Mouse (Mus musculus) neural tube, embryonic 14.5 days (tissue): Measurements from ENCODE around the gene Acbd3. TPM values are rescaled to one million over a fixed set of nuclear protein-coding genes. Genes with fewer than 3 reads are reported as not detected.
A peak's percentile ranks its signal among the peaks of the same experiment; 100 is the strongest.

Experiments used
- ATAC-seq: fragments of 200-750 bp; cut with Nextera tagmentation; 2 replicates; pipeline ENCODE4 v1.8.0; 2017; ENCODE audit warnings: low read depth, mild to moderate bottlenecking, moderate TSS enrichment, moderate library complexity
- H3K27ac ChIP-seq: fragments of 300-500 bp; sonication (generic); 2 replicates; pipeline ENCODE4 v1.5.1; 2014; ENCODE audit warnings: low read depth, mild to moderate bottlenecking, control low read depth, low read length, moderate library complexity, mixed read lengths
- H3K27me3 ChIP-seq: fragments of 300-500 bp; sonication (generic); 2 replicates; pipeline ENCODE4 v1.6.1; 2014; ENCODE audit warnings: low read length; ENCODE audit not compliant: control insufficient read depth, insufficient read depth
- H3K36me3 ChIP-seq: fragments of 300-500 bp; sonication (generic); 2 replicates; pipeline ENCODE4 v1.6.1; 2014; ENCODE audit warnings: low read length, mixed read lengths; ENCODE audit not compliant: control insufficient read depth, insufficient read depth
- H3K4me1 ChIP-seq: fragments of 300-500 bp; sonication (generic); 2 replicates; pipeline ENCODE4 v1.6.1; 2014; ENCODE audit warnings: low read length; ENCODE audit not compliant: control insufficient read depth, insufficient read depth
- H3K4me2 ChIP-seq: fragments of 300-500 bp; sonication (generic); 2 replicates; pipeline ENCODE4 v1.6.1; 2014; ENCODE audit warnings: mild to moderate bottlenecking, low read depth, low read length, control low read depth
- H3K4me3 ChIP-seq: fragments of 300-500 bp; sonication (generic); 2 replicates; pipeline ENCODE4 v1.5.1; 2014; ENCODE audit warnings: low read depth, low read length, control low read depth, mixed read lengths
- H3K9ac ChIP-seq: fragments of 300-500 bp; sonication (generic); replicated peaks from 2 replicates; pipeline ENCODE4 v1.6.1; 2014; ENCODE audit warnings: low read depth, mild to moderate bottlenecking, control low read depth, low read length, mixed read lengths
- H3K9me3 ChIP-seq: fragments of 300-500 bp; sonication (generic); 2 replicates; pipeline ENCODE4 v1.6.1; 2016; ENCODE audit warnings: low read length; ENCODE audit not compliant: control insufficient read depth
- WGBS: fragments of 180-500 bp; shearing (Covaris S2); extraction: QIAGEN DNeasy Blood & Tissue Kit; methylation state at CpG from one replicate; pipeline ENCODE4 v1.1.7; 2014; 5-methylcytosine and 5-hydroxymethylcytosine counted together
- polyA plus RNA-seq: library from polyadenylated mRNA; unstranded; fragments of >200 nt; fragmentation: Nextera tagmentation; extraction: Ambion mirVana; gene quantifications from 2 replicates; pipeline ENCODE4 v1.2.1, GENCODE M21; 2014

Acbd3 gene
- polyA plus RNA-seq, 1 experiment from 2014 or later, result 31.1 TPM

DNA sequence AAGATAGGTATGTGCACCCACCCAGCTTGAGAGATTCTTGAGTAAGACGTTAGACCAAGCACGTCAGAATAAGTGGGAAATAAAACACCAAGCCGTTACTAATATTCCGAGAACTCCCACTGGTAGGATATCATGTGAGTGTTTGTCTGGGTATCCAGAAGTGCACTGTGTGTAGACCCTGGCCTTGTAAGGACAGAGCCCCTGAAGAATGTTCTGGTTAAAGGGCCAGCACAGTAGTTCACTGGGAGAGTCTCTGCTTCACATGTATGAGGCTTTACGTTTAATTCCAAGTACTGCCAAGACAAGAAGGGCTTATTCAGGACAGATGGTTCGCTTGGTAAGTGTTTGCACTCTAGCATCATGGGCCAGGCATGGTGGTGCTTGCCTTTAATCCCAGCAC is 6.4 kb upstream of the Acbd3 start:
- no peak overlapping the region for H3K4me2 ChIP-seq
- H3K4me1 ChIP-seq, result no peaks in the 10 kb centered on the region
- no peaks in the 10 kb centered on the region for H3K27me3 ChIP-seq
- no peak overlapping the region for H3K4me3 ChIP-seq
- WGBS, result 88% methylated on average over 6 of the region's 6 CpGs
- H3K36me3 ChIP-seq, result no peaks in the 10 kb centered on the region
- H3K27ac ChIP-seq, result no peak overlapping the region
- H3K9me3 ChIP-seq, result no peaks in the 10 kb centered on the region
- no peak overlapping the region for H3K9ac ChIP-seq
- ATAC-seq, result no peak

DNA sequence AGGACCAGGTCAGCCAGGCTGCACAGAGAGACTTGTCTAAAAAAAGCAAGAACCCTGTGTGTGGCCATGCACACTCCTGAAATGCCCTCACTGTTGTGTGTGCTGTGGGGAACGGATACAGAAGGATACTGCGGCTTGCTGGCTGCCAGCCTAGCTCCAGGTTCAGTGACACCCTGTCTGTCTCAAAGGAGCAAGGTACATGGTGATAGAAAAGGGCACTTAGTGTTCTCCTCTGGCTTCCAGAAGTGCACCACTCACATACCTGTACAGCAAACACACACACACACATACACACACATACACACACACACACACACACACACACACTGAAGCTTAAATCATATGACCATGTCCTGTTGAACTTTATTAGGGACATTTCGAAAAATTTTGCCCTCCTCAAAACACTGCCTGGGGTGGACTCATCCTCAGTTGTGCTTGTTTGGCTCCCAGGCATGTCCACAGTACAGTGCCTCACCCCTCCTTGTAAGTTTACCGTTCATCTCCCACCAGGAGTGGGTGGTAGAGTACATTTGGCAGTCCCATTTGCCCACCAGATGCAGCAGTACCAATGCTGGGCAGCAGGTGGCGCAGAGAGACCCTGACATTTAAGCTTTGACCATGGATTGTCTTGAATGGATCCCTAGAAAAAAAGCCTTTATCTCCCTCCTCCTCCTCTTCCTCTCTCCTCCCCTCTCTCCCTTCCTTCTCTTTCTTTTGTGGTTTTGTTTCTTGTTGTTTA is 5.7 kb upstream of the Acbd3 start:
- H3K4me3 ChIP-seq, result no peak overlapping the region

DNA sequence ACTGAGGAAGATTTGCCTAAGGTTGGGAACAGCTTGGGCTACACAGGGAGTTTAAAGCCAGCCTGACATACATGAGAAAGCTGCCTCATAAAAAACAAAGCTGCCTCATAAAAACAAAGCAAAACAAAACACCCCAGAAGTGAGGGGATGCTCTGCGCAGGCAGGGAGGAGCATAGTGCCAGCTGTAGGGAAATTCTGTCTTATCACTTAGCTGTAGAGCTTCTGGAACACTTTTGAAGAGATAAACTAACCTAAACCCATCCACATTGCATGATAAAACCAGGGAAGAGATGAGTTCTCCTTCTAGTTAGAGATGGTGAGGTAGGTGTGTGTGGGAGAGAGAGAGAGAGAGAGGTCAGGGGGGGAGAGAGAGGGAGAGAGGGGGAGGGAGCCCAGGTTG is 3.2 kb upstream of the Acbd3 start:
- WGBS, result 43% methylated on average over 1 of the region's 1 CpGs
- Histone ChIP-seq H3K27me3 (no peaks in the 10 kb centered on the region; the same call in 1 of the 2 replicates), H3K4me2 (no peak overlapping the region), H3K36me3 (no peaks in the 10 kb centered on the region), H3K9me3 (no peaks in the 10 kb centered on the region), H3K4me3 (no peak overlapping the region), H3K27ac (no peak overlapping the region), H3K9ac (no peak overlapping the region), H3K4me1 (peaks cover 19% of the 10 kb centered on the region)
- no peak for ATAC-seq

More for the DNA sequence above, 5.7 kb upstream of the Acbd3 start:
- Histone ChIP-seq H3K9me3 (no peaks in the 10 kb centered on the region), H3K36me3 (no peaks in the 10 kb centered on the region), H3K4me1 (peaks cover 6% of the 10 kb centered on the region; the same call in 1 of the 2 replicates), H3K9ac (no peak overlapping the region), H3K27me3 (no peaks in the 10 kb centered on the region), H3K27ac (no peak overlapping the region), H3K4me2 (no peak overlapping the region)
- 44% methylated on average over 5 of the region's 5 CpGs for WGBS
- 0 out of 2 replicates have a peak, but pooled peaks have one; percentile 28 for ATAC-seq

DNA sequence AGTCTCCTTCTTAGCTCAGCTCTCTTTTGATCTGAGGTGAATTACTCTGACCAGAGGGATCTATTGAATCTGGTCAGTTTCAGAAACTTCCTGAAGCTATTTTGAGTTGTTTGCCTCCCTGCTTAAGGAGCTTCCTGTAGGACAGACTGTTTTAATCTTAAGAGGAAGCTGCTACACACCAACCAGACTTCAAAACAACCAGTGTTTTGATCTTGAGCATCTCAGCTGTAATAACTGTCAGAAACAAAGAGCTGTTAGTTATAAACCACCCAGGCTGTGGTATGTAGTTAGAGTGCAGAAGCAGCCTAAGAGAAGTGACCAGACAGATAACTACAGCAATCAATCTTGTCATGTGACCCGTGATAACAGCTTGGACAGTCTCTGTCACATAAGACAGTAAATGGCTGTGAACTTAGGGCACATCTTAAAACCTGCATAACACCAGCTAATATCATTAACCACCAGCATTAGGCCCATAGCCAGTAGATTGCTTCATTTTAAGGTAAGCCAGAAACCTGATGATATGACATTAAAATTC is 2.1 kb upstream of the Acbd3 start:
- H3K27ac ChIP-seq, result no peak overlapping the region
- H3K9ac ChIP-seq, result no peak overlapping the region
- no peaks in the 10 kb centered on the region for H3K9me3 ChIP-seq
- no peaks in the 10 kb centered on the region for H3K36me3 ChIP-seq
- no peak for ATAC-seq
- no peak overlapping the region for H3K4me2 ChIP-seq
- no peak overlapping the region for H3K4me3 ChIP-seq
- 53% methylated on average over 1 of the region's 1 CpGs for WGBS
- no peaks in the 10 kb centered on the region; the same call in 1 of the 2 replicates for H3K27me3 ChIP-seq
- H3K4me1 ChIP-seq, result peaks cover 21% of the 10 kb centered on the region

DNA sequence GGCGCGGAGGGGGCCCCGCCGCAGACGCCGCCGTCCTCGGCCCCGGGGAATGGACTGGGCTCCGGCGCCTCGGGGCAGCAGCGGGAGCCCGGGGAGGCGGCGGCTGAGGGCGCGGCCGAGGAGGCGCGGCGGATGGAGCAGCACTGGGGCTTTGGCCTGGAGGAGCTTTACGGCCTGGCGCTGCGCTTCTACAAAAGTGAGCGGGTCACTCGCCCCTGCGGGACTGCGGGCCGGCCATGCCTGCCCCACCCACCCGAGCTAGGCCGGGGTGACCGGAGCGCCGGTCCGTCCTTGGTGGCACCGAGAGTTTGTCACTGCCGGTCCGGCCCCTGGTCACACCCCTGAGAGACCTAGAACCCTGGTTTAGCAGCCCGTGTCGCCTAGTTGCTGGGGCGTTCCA is 340 bp downstream of the Acbd3 start:
- Histone ChIP-seq H3K27ac (peak overlapping the region; percentile 87), H3K4me2 (peak overlapping the region; percentile 76), H3K9ac (peak overlapping the region; percentile 92), H3K4me1 (peaks cover 24% of the 10 kb centered on the region), H3K36me3 (no peaks in the 10 kb centered on the region), H3K4me3 (peak overlapping the region; percentile 73), H3K9me3 (no peaks in the 10 kb centered on the region), H3K27me3 (no peaks in the 10 kb centered on the region; the same call in 1 of the 2 replicates)
- WGBS, result 0% methylated on average over 42 of the region's 42 CpGs
- ATAC-seq, result peak; percentile 69

DNA sequence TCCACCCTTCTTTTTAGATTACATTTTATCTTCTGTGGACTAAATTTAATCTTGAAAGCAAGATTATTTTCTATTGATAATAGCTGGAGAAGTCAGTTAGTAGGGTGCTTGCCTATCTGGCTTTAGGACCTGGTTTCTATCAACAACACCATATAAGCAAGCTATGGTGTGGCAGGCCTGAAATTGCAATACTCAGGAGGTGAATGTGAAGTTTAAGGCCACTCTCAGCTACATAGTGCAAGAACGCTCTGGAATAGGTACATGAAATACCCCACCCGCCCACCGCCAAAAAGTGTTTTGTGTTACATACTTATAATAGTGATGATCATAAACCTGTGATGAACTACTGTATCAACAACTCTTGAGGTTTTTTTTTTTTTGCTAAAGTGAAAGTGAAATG is 3.4 kb downstream of the Acbd3 start:
- Histone ChIP-seq H3K27me3 (no peaks in the 10 kb centered on the region; the same call in 1 of the 2 replicates), H3K4me1 (peaks cover 24% of the 10 kb centered on the region), H3K4me3 (no peak overlapping the region), H3K9me3 (no peaks in the 10 kb centered on the region), H3K27ac (no peak overlapping the region), H3K9ac (no peak overlapping the region), H3K36me3 (no peaks in the 10 kb centered on the region), H3K4me2 (no peak overlapping the region)
- 98% methylated on average over 3 of the region's 3 CpGs for WGBS
- no peak for ATAC-seq

DNA sequence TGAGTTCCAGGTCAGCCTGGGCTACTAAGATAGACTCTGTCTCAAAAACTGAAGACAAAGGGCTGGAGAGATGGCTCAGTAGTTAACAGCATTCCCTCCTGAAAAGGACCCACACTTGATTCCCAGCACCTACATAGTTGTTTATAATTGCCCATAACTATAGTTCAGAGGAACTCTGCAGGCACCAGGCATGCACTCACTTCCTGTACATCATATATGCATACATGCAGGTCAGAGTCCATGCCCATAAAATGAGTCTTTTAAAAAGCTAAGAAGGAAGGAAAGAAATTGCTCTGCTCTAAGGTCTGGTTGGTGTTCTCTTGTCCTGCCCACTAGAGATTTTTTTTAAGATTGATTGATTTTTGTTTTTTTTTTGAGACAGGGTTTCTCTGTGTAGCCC is 22.0 kb downstream of the Acbd3 start:
- Histone ChIP-seq H3K27ac (no peak overlapping the region), H3K9me3 (no peaks in the 10 kb centered on the region), H3K9ac (no peak overlapping the region), H3K4me3 (no peak overlapping the region), H3K4me2 (no peak overlapping the region), H3K4me1 (no peaks in the 10 kb centered on the region), H3K27me3 (no peaks in the 10 kb centered on the region), H3K36me3 (peaks cover 47% of the 10 kb centered on the region)
- ATAC-seq, result no peak

DNA sequence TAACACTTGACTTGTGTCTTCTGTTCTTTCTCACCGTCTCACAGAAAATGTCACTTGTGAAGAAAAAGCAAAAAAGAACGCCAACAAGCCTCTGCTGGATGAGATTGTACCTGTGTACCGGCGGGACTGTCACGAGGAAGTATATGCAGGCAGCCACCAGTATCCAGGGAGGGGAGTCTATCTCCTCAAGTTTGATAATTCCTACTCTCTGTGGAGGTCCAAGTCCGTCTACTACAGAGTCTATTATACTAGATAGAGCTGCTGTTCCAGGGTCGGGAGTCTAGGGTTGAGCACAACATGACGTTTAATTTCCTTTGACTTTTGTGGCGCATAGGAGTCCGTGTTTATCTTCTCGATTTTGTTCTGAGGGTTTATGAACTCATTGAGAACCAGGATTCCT is 26.3 kb downstream of the Acbd3 start:
- H3K4me1 ChIP-seq, result no peaks in the 10 kb centered on the region
- 96% methylated on average over 11 of the region's 11 CpGs for WGBS

DNA sequence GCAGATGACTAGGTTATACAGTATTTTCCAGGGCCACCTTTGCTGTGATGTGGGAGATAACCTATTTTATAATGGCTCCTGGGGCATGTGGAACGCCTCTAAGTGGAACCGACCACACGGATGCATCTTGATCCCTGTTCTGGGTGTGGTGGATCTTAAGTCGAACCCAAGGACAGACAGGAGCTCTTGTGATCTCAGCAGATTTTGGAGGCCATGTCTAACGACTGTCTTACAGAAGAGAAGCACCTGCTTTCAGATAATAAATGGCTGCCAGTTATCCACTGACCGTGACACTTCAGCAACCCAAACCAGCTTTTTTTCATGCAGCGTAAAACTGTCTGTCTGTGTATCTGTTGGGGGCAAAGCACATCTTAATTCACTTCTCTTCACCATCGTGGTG is 28.5 kb downstream of the Acbd3 start:
- no peak overlapping the region for H3K9ac ChIP-seq
- no peaks in the 10 kb centered on the region for H3K9me3 ChIP-seq
- peaks cover 12% of the 10 kb centered on the region for H3K36me3 ChIP-seq
- H3K27ac ChIP-seq, result no peak overlapping the region
- H3K4me2 ChIP-seq, result no peak overlapping the region
- no peaks in the 10 kb centered on the region for H3K4me1 ChIP-seq
- no peak overlapping the region for H3K4me3 ChIP-seq
- WGBS, result 86% methylated on average over 8 of the region's 8 CpGs
- no peaks in the 10 kb centered on the region for H3K27me3 ChIP-seq
- ATAC-seq, result no peak

More for the DNA sequence above, 26.3 kb downstream of the Acbd3 start:
- ATAC-seq, result no peak
- Histone ChIP-seq H3K9me3 (no peaks in the 10 kb centered on the region), H3K9ac (no peak overlapping the region), H3K27me3 (no peaks in the 10 kb centered on the region), H3K4me3 (no peak overlapping the region), H3K36me3 (peaks cover 25% of the 10 kb centered on the region), H3K27ac (no peak overlapping the region), H3K4me2 (no peak overlapping the region)
